Mouse (Mus musculus) stomach, embryonic 14.5 days (tissue): ENCODE measurements around the gene Usb1. TPM values are rescaled to one million over a fixed set of nuclear protein-coding genes. Genes with fewer than 3 reads are reported as not detected.
A peak's percentile ranks its signal among the peaks of the same experiment; 100 is the strongest.

ENCODE experiments used
- ATAC-seq: fragments of 200-750 bp; cut with Nextera tagmentation; 2 replicates; pipeline ENCODE4 v1.8.0; 2017; ENCODE audit warnings: low read depth, moderate TSS enrichment; ENCODE audit not compliant: insufficient number of reproducible peaks, insufficient read depth, low FRiP score
- H3K27ac ChIP-seq: fragments of 300-500 bp; sonication (generic); 2 replicates; pipeline ENCODE4 v1.5.1; 2014; ENCODE audit warnings: mild to moderate bottlenecking, low read length, moderate library complexity, mixed read lengths
- H3K27me3 ChIP-seq: fragments of 300-500 bp; sonication (generic); 2 replicates; pipeline ENCODE4 v1.6.1; 2014; ENCODE audit warnings: low read length, control low read depth, mixed read lengths; ENCODE audit not compliant: control insufficient read depth, insufficient read depth
- H3K36me3 ChIP-seq: fragments of 300-500 bp; sonication (generic); 2 replicates; pipeline ENCODE4 v1.6.1; 2014; ENCODE audit warnings: mild to moderate bottlenecking, control low read depth, low read length, moderate library complexity, mixed read lengths; ENCODE audit not compliant: control insufficient read depth, insufficient read depth
- H3K4me1 ChIP-seq: fragments of 300-500 bp; sonication (generic); 2 replicates; pipeline ENCODE4 v1.6.1; 2014; ENCODE audit warnings: low read length, control low read depth, mixed read lengths; ENCODE audit not compliant: control insufficient read depth, insufficient read depth
- H3K4me2 ChIP-seq: fragments of 300-500 bp; sonication (generic); replicated peaks from 2 replicates; pipeline ENCODE4 v1.6.1; 2014; ENCODE audit warnings: low read depth, low read length, control low read depth
- H3K4me3 ChIP-seq: fragments of 300-500 bp; sonication (generic); 2 replicates; pipeline ENCODE4 v1.5.1; 2014; ENCODE audit warnings: low read depth, low read length, control low read depth
- H3K9ac ChIP-seq: fragments of 300-500 bp; sonication (generic); replicated peaks from 2 replicates; pipeline ENCODE4 v1.6.1; 2014; ENCODE audit warnings: low read depth, mild to moderate bottlenecking, control low read depth, low read length, moderate library complexity, mixed read lengths
- H3K9me3 ChIP-seq: fragments of 300-500 bp; sonication (generic); 2 replicates; pipeline ENCODE4 v1.6.1; 2016; ENCODE audit warnings: low read depth, low read length, control low read depth; ENCODE audit not compliant: control insufficient read depth
- WGBS: fragments of 180-500 bp; shearing (Covaris S2); extraction: QIAGEN DNeasy Blood & Tissue Kit; methylation state at CpG from one replicate; pipeline ENCODE4 v1.1.7; 2014; 5-methylcytosine and 5-hydroxymethylcytosine counted together
- polyA plus RNA-seq: library from polyadenylated mRNA; unstranded; fragments of >200 nt; fragmentation: Nextera tagmentation; extraction: Ambion mirVana; gene quantifications from 2 replicates; pipeline ENCODE4 v1.2.1, GENCODE M21; 2014

Usb1 gene
- polyA plus RNA-seq, 1 experiment from 2014 or later, result 38.0 TPM

GRCm38 (mm10) chr8:95384501-95384900, 52.4 kb downstream of the Usb1 start:
- Histone ChIP-seq H3K27ac (no peak overlapping the region), H3K27me3 (no peaks in the 10 kb centered on the region), H3K9me3 (no peaks in the 10 kb centered on the region), H3K36me3 (no peaks in the 10 kb centered on the region), H3K4me3 (no peak overlapping the region), H3K4me2 (no peak overlapping the region), H3K4me1 (no peaks in the 10 kb centered on the region), H3K9ac (no peak overlapping the region)
- no peak for ATAC-seq
- WGBS, result 84% methylated on average over 3 of the region's 3 CpGs

- 69% methylated on average over 5 of the region's 5 CpGs for WGBS
Observed at GRCm38 (mm10) chr8:95386037-95386436, 54.0 kb downstream of the Usb1 start.

GRCm38 (mm10) chr8:95387221-95387620, 55.1 kb downstream of the Usb1 start:
- ATAC-seq, result no peak
- Histone ChIP-seq H3K4me2 (no peak overlapping the region), H3K4me1 (no peaks in the 10 kb centered on the region), H3K27me3 (no peaks in the 10 kb centered on the region), H3K9ac (no peak overlapping the region), H3K27ac (no peak overlapping the region), H3K36me3 (no peaks in the 10 kb centered on the region), H3K9me3 (no peaks in the 10 kb centered on the region), H3K4me3 (no peak overlapping the region)
- WGBS, result 85% methylated on average over 10 of the region's 10 CpGs

More at GRCm38 (mm10) chr8:95386037-95386436, 54.0 kb downstream of the Usb1 start:
- Histone ChIP-seq H3K27ac (no peak overlapping the region), H3K9ac (no peak overlapping the region), H3K36me3 (no peaks in the 10 kb centered on the region), H3K9me3 (no peaks in the 10 kb centered on the region), H3K27me3 (no peaks in the 10 kb centered on the region), H3K4me2 (no peak overlapping the region), H3K4me3 (no peak overlapping the region), H3K4me1 (no peaks in the 10 kb centered on the region)
- ATAC-seq, result no peak

GRCm38 (mm10) chr8:95387936-95388335, 55.9 kb downstream of the Usb1 start:
- WGBS, result 80% methylated on average over 7 of the region's 7 CpGs
- H3K4me1 ChIP-seq, result no peaks in the 10 kb centered on the region
- H3K27ac ChIP-seq, result no peak overlapping the region
- H3K9me3 ChIP-seq, result no peaks in the 10 kb centered on the region
- ATAC-seq, result no peak
- H3K36me3 ChIP-seq, result no peaks in the 10 kb centered on the region
- H3K27me3 ChIP-seq, result no peaks in the 10 kb centered on the region
- no peak overlapping the region for H3K9ac ChIP-seq
- H3K4me2 ChIP-seq, result no peak overlapping the region
- H3K4me3 ChIP-seq, result no peak overlapping the region

GRCm38 (mm10) chr8:95390312-95390711, 58.2 kb downstream of the Usb1 start:
- Histone ChIP-seq H3K4me1 (peaks cover 5% of the 10 kb centered on the region), H3K9me3 (no peaks in the 10 kb centered on the region), H3K4me2 (no peak overlapping the region), H3K36me3 (no peaks in the 10 kb centered on the region), H3K27me3 (no peaks in the 10 kb centered on the region), H3K9ac (no peak overlapping the region), H3K27ac (no peak overlapping the region), H3K4me3 (no peak overlapping the region)
- ATAC-seq, result no peak
- 57% methylated on average over 4 of the region's 4 CpGs for WGBS

- no peak for ATAC-seq
- 70% methylated on average over 7 of the region's 7 CpGs for WGBS
Observed at GRCm38 (mm10) chr8:95391101-95391500, 59.0 kb downstream of the Usb1 start.

GRCm38 (mm10) chr8:95392604-95393003, 60.5 kb downstream of the Usb1 start:
- Histone ChIP-seq H3K4me1 (peaks cover 14% of the 10 kb centered on the region), H3K4me3 (no peak overlapping the region), H3K36me3 (no peaks in the 10 kb centered on the region), H3K9me3 (no peaks in the 10 kb centered on the region), H3K4me2 (no peak overlapping the region), H3K27me3 (no peaks in the 10 kb centered on the region), H3K27ac (no peak overlapping the region; the same call in 1 of the 2 replicates), H3K9ac (no peak overlapping the region)
- no peak for ATAC-seq
- WGBS, result 81% methylated on average over 5 of the region's 5 CpGs

More at GRCm38 (mm10) chr8:95391101-95391500, 59.0 kb downstream of the Usb1 start:
- Histone ChIP-seq H3K9ac (no peak overlapping the region), H3K27me3 (no peaks in the 10 kb centered on the region), H3K4me2 (no peak overlapping the region), H3K9me3 (no peaks in the 10 kb centered on the region), H3K36me3 (no peaks in the 10 kb centered on the region), H3K27ac (no peak overlapping the region; the same call in 1 of the 2 replicates), H3K4me1 (peaks cover 11% of the 10 kb centered on the region), H3K4me3 (no peak overlapping the region)

GRCm38 (mm10) chr8:95395186-95395918, 63.3 kb downstream of the Usb1 start:
- 26% methylated on average over 8 of the region's 8 CpGs for WGBS
- Histone ChIP-seq H3K9ac (no peak overlapping the region), H3K4me3 (no peak overlapping the region), H3K27me3 (no peaks in the 10 kb centered on the region), H3K27ac (peak overlapping the region; percentile 55; the same call in 1 of the 2 replicates), H3K4me1 (peaks cover 14% of the 10 kb centered on the region), H3K36me3 (no peaks in the 10 kb centered on the region), H3K4me2 (no peak overlapping the region), H3K9me3 (no peaks in the 10 kb centered on the region)
- no peak; the same call in 1 of the 2 replicates for ATAC-seq
